Mouse (Mus musculus) lung, postnatal 0 days (tissue): ENCODE measurements at regions not wholly inside any gene's neighbourhood (a gene's known extent, or its start where the extent isn't known, plus 50 kb on each side); places are given as distances from the start of the nearest gene placed in this dataset.

Experiments
- CTCF ChIP-seq: IDR thresholded peaks from 2 replicates; pipeline ENCODE4 v1.5.1; 2016; ENCODE audit warnings: antibody characterized with exemption, mild to moderate bottlenecking
- EP300 ChIP-seq: IDR thresholded peaks from 2 replicates; pipeline ENCODE4 v1.6.1; 2016; ENCODE audit warnings: antibody characterized with exemption, mild to moderate bottlenecking, control low read depth

DNA sequence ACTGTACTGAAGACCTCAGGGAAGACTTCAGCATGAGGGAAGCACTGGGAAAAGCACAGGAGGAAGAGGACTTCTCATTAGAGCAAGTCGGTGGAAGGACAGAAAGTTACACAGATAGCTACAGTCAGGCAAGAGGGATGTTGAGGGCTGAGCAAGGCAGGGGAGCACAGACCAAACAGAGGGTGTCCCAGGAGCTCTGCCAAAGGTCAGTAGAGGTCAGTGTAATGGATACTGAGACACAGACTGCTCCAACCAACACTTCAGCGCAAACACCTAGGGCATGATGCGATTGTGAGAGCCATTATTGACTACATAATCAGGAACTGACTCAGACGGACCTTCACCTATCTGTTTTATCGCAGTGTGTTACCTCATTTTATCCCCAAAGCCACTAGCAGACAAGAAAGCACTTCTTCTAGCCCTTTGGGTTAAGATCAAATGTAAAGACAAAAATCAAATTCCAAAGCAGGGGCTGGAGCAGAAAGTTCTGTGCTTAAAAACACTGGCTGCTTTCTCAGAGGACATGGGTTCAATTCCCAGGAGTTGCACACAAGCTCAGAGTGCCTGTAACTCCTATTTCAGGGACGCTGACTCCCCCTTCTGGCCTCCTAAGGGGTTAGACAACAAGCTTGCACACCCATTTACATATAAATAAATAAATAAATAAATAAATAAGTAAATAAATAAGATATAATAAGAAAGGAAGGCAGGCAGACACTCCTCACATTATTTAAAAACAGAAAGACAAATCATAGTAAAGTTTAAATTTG is 197.3 kb upstream of the Trib2 start:
- no peak for TF ChIP-seq CTCF
- no peak for TF ChIP-seq EP300
